Mouse (Mus musculus) heart, adult 8-10 months (tissue): Measurements from ENCODE around the gene Cma2. TPM values are rescaled to one million over a fixed set of nuclear protein-coding genes. Genes with fewer than 3 reads are reported as not detected.
A peak's percentile ranks its signal among the peaks of the same experiment; 100 is the strongest.
"Not testable (repeated sequence)": the region's sequence is repeated elsewhere in the genome, so short reads cannot be mapped to it uniquely, and the experiment has no call there.

Experiments used
- DNase-seq: peaks from one replicate; pipeline ENCODE4 v3.0.0; 2022; ENCODE audit warnings: low spot score
- total RNA-seq, 4 experiments: library from RNA; stranded (reverse); gene quantifications; 2 replicates each; pipeline ENCODE4 v1.2.4; 2022

Gene Cma2
- total RNA-seq = not detected

GRCm38 (mm10) chr14:55950346-55951030, at the start of gene Cma2:
Gene Cma2, plus strand, starts transcription at chr14:55950980.
- no peak for DNase-seq

GRCm38 (mm10) chr14:55905518-55905917, 45.3 kb upstream of the Cma2 start:
- DNase-seq = no peak

- no peak for DNase-seq
These were observed 37.4 kb upstream of the Cma2 start for GRCm38 (mm10) chr14:55913406-55913805.

- DNase-seq = peak; percentile 83
These were observed 32.3 kb upstream of the Cma2 start for GRCm38 (mm10) chr14:55918240-55919082.

GRCm38 (mm10) chr14:55922475-55923232, 28.1 kb upstream of the Cma2 start:
- DNase-seq = no peak

GRCm38 (mm10) chr14:55926847-55927246, 23.9 kb upstream of the Cma2 start:
- no peak for DNase-seq

- DNase-seq = no peak
These were observed 21.4 kb upstream of the Cma2 start for GRCm38 (mm10) chr14:55929263-55929997.

GRCm38 (mm10) chr14:55933586-55933985, 17.2 kb upstream of the Cma2 start:
- DNase-seq = peak; percentile 50

- no peak for DNase-seq
These were observed 10.5 kb upstream of the Cma2 start for GRCm38 (mm10) chr14:55940070-55940800.

GRCm38 (mm10) chr14:55943601-55944000, 7.2 kb upstream of the Cma2 start:
- no peak for DNase-seq

- DNase-seq = no peak
These were observed 6.2 kb upstream of the Cma2 start, which contains the start of gene Cma1 for GRCm38 (mm10) chr14:55944575-55944974. Gene Cma1, minus strand, starts transcription at chr14:55944675.

GRCm38 (mm10) chr14:55946269-55946969, 4.4 kb upstream of the Cma2 start:
- DNase-seq = no peak

GRCm38 (mm10) chr14:55963263-55963662, 12.5 kb downstream of the Cma2 start:
- DNase-seq = no peak

- not testable (repeated sequence) for DNase-seq
These were observed 13.1 kb downstream of the Cma2 start for GRCm38 (mm10) chr14:55963900-55964299.

GRCm38 (mm10) chr14:55987464-55987863, 36.7 kb downstream of the Cma2 start:
- not testable (repeated sequence) for DNase-seq

- no peak for DNase-seq
These were observed 62.4 kb downstream of the Cma2 start for GRCm38 (mm10) chr14:56013147-56013546.

GRCm38 (mm10) chr14:56013924-56014323, 63.1 kb downstream of the Cma2 start:
- DNase-seq = no peak

- not testable (repeated sequence) for DNase-seq
These were observed 66.9 kb downstream of the Cma2 start, which contains the start of gene Mcpt1 for GRCm38 (mm10) chr14:56017671-56018070. Gene Mcpt1, plus strand, starts transcription at chr14:56017971.

- DNase-seq = no peak
These were observed 68.7 kb downstream of the Cma2 start for GRCm38 (mm10) chr14:56019446-56019845.

GRCm38 (mm10) chr14:56021305-56021704, 70.5 kb downstream of the Cma2 start:
- DNase-seq = not testable (repeated sequence)
